Comparison of ENCODE assay signal across 9 mouse cellular contexts in the genomic region with DNA sequence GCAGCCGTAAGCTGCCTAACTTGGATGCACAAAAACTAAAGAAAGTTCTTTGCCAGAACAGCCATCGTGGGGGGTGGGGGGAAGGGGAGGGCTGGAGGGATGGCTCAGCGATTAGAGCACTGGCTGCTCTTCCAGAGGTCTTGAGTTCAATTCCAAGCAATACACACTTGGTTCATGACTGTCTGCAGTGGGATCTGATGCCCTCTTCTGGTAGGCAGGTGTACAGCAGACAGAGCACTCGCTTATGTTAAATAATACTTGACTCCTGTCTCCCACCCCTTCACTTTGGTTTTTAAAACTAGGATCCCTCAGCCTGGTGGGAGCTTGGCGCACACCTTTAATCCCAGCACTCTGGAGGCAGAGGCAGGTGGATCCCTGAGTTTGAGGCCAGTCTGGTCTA. TPM values are rescaled to one million over a fixed set of nuclear protein-coding genes. Genes with fewer than 3 reads are reported as not detected.
DNase-seq lines count a peak whose midpoint lies in the region; ATAC-seq and TF ChIP-seq lines count a peak whose summit lies in the region.
"Had no signal": no experiment of that assay in that cellular context is flagged by ENCODE, and none has a peak within 500 bp of the region (broad histone marks: within the 10 kb centered on the region; RNA-seq: fewer than 3 reads in every experiment).

No protein-coding gene starts in this region.

- no peak overlapping the region for H3K9ac ChIP-seq in lung, postnatal 0 days (replicated peaks; ENCODE audit: low read depth)
- H3K9ac ChIP-seq: stomach, embryonic 15.5 days had no signal

- TF ChIP-seq EP300 in lung, postnatal 0 days (IDR thresholded peaks at IDR 0.05), result no peak

- H3K27ac ChIP-seq in cortical plate, adult 2 months (ENCODE audit: insufficient read depth, low read length), result no peak overlapping the region
- no peak overlapping the region for H3K27ac ChIP-seq in lung, postnatal 0 days (ENCODE audit: low read length)
- H3K27ac ChIP-seq: stomach, embryonic 15.5 days had no signal

- H3K4me1 ChIP-seq in cortical plate, adult 2 months (ENCODE audit: control insufficient read depth, insufficient read depth, low read length), result no peaks in the 10 kb centered on the region
- H3K4me1 ChIP-seq in lung, postnatal 0 days (ENCODE audit: insufficient read depth, low read depth, low read length), result no peaks in the 10 kb centered on the region
- H3K4me1 ChIP-seq: stomach, embryonic 15.5 days had no signal

- ATAC-seq in frontal cortex, adult (ENCODE audit: low TSS enrichment), result peak; percentile 39; the same call in 1 of the 2 replicates
- peak; percentile 38 for ATAC-seq in lung, postnatal 0 days

- no peak overlapping the region for H3K4me3 ChIP-seq in cortical plate, adult 2 months (ENCODE audit: insufficient read depth, low read length)
- no peak overlapping the region for H3K4me3 ChIP-seq in lung, postnatal 0 days (ENCODE audit: low read depth, low read length)
- H3K4me3 ChIP-seq: stomach, embryonic 15.5 days had no signal

- H3K9me3 ChIP-seq in lung, postnatal 0 days (ENCODE audit: low read length), result no peaks in the 10 kb centered on the region
- H3K9me3 ChIP-seq: stomach, embryonic 15.5 days had no signal

- no peak for DNase-seq in frontal cortex, postnatal 25 days (ENCODE audit: low spot score in 2 of 2)
- peak; percentile 77 for DNase-seq in testis, postnatal 10 days (ENCODE audit: low spot score)
- no peak for DNase-seq in testis, postnatal 14 days (ENCODE audit: low spot score)
- peak; percentile 80 for DNase-seq in induced T-regulatory cell, adult 2 months (ENCODE audit: low read depth)
- DNase-seq in lung, postnatal 0 days (ENCODE audit: low spot score), result peak; percentile 65
- peak; percentile 48 to 62 for DNase-seq in spleen, postnatal 36 days (ENCODE audit: low spot score in 2 of 2)

- WGBS in lung, postnatal 0 days, result 27% methylated on average over 5 of the region's 5 CpGs

- no peaks in the 10 kb centered on the region for H3K27me3 ChIP-seq in lung, postnatal 0 days (replicated peaks; ENCODE audit: insufficient read depth, low read length)
- H3K27me3 ChIP-seq: stomach, embryonic 15.5 days had no signal

- TF ChIP-seq CTCF in cortical plate, adult 2 months (IDR thresholded peaks at IDR 0.05; ENCODE audit: extremely low read depth, insufficient read depth, low read length), result peak; percentile 82
- peak; percentile 89 for TF ChIP-seq CTCF in lung, postnatal 0 days (IDR thresholded peaks at IDR 0.05)

- H3K36me3 ChIP-seq in lung, postnatal 0 days (ENCODE audit: insufficient read depth, low read length), result no peaks in the 10 kb centered on the region
- H3K36me3 ChIP-seq: stomach, embryonic 15.5 days had no signal

- TF ChIP-seq POLR2A in cortical plate, adult 2 months (IDR thresholded peaks at IDR 0.05; ENCODE audit: extremely low read depth, insufficient read depth, low read length), result no peak

- no peak overlapping the region for H3K4me2 ChIP-seq in lung, postnatal 0 days (replicated peaks; ENCODE audit: low read depth, low read length)
- H3K4me2 ChIP-seq: stomach, embryonic 15.5 days had no signal

RNA-seq across cellular contexts. Expression of a gene that starts 4.4 kb away (rescaled TPM):
- polyA plus RNA-seq in cortical plate, adult 2 months (2012; rRNA removed), result 0.21 and 0.40 TPM in 2 replicates
- 0.04 TPM in 1 of 2 replicates, not detected in the other for polyA plus RNA-seq in lung, postnatal 0 days (2015; fragmentation: Nextera tagmentation; extraction: Ambion mirVana)
- polyA plus RNA-seq: stomach, embryonic 15.5 days had no signal

RNA-seq across cellular contexts. Expression of a gene that starts 21.0 kb away (rescaled TPM):
- polyA plus RNA-seq in cortical plate, adult 2 months (2012; rRNA removed), result 94.2 and 96.5 TPM in 2 replicates
- 26.5 and 26.8 TPM in 2 replicates for polyA plus RNA-seq in lung, postnatal 0 days (2015; fragmentation: Nextera tagmentation; extraction: Ambion mirVana)

RNA-seq across cellular contexts. Expression of a gene that starts 21.0 kb away (rescaled TPM):
- 223 and 238 TPM in 2 replicates for polyA plus RNA-seq in cortical plate, adult 2 months (2012; rRNA removed)
- 129 and 138 TPM in 2 replicates for polyA plus RNA-seq in lung, postnatal 0 days (2015; fragmentation: Nextera tagmentation; extraction: Ambion mirVana)

RNA-seq across cellular contexts. Expression of a gene that starts 24.7 kb away (rescaled TPM):
- 207 and 219 TPM in 2 replicates for polyA plus RNA-seq in cortical plate, adult 2 months (2012; rRNA removed)
- polyA plus RNA-seq in lung, postnatal 0 days (2015; fragmentation: Nextera tagmentation; extraction: Ambion mirVana), result 211 and 233 TPM in 2 replicates

RNA-seq across cellular contexts. Expression of a gene that starts 32.2 kb away (rescaled TPM):
- polyA plus RNA-seq in cortical plate, adult 2 months (2012; rRNA removed), result 24.8 and 29.4 TPM in 2 replicates
- polyA plus RNA-seq in lung, postnatal 0 days (2015; fragmentation: Nextera tagmentation; extraction: Ambion mirVana), result not detected in 2 replicates

Comparison
In these comparisons a context has a peak if more than half of its experiments do, and no peak if none do; other contexts are left out.
1. DNase-seq: peak in testis, postnatal 10 days (single experiment), induced T-regulatory cell, adult 2 months (single experiment), lung, postnatal 0 days (single experiment) and spleen, postnatal 36 days (2 of 2); none in frontal cortex, postnatal 25 days (0 of 2) and testis, postnatal 14 days (single experiment).